Mouse (Mus musculus): Measurements from ENCODE around the gene Vstm2b. TPM values are rescaled to one million over a fixed set of nuclear protein-coding genes. Genes with fewer than 3 reads are reported as not detected.

Gene Vstm2b
- total RNA-seq, 4 experiments from 2014 or later, result 53.8 to 65.0 (median 60.4) TPM

Other genes with a start within 250 kb of the Vstm2b start
- not detected for gene 4930433I11Rik, start 89.2 kb downstream of the Vstm2b start, total RNA-seq (2022)
- not detected for gene Gm4884, start 134.4 kb downstream of the Vstm2b start, total RNA-seq (2022)